Comparison of ENCODE assay signal across 12 mouse cellular contexts in genomic region chr19:6321786-6322621, GRCm38 (mm10). TPM values are rescaled to one million over a fixed set of nuclear protein-coding genes. Genes with fewer than 3 reads are reported as not detected.
DNase-seq lines count a peak whose midpoint lies in the region; ATAC-seq and TF ChIP-seq lines count a peak whose summit lies in the region.
"Had no signal": no experiment of that assay in that cellular context is flagged by ENCODE, and none has a peak within 500 bp of the region (broad histone marks: within the 10 kb centered on the region; RNA-seq: fewer than 3 reads in every experiment).

No protein-coding gene starts in this region.

- no peak overlapping the region for H3K4me2 ChIP-seq in lung, embryonic 16.5 days (ENCODE audit: low read depth, low read length)
- H3K4me2 ChIP-seq: liver, embryonic 13.5 days had no signal

- ATAC-seq in lung, embryonic 16.5 days (ENCODE audit: low read depth) = peak; percentile 65
- no peak for ATAC-seq in inflammation-experienced regulatory T-cells, adult 6 months
- ATAC-seq: activated CD4-positive, CD25-positive, alpha-beta regulatory T cell, adult 4 months; forebrain, postnatal 0 days had no signal

- no peaks in the 10 kb centered on the region for H3K79me3 ChIP-seq in C2C12 (ENCODE audit: low read depth)

- H3ac ChIP-seq in C2C12 (ENCODE audit: control insufficient read depth, insufficient read length, low read depth) = no peak overlapping the region

- DNase-seq in heart, embryonic 10.5 days (ENCODE audit: low spot score) = no peak
- no peak for DNase-seq in heart, adult 8-10 months (ENCODE audit: low spot score)
- DNase-seq in WW6 (ENCODE audit: low read depth, low spot score) = peak; percentile 65
- no peak for DNase-seq in thymus, postnatal 25 days
- DNase-seq in left cerebral cortex, adult 18-20 months (ENCODE audit: low spot score in 2 of 2) = no peak
- DNase-seq: cerebellum, postnatal 14 days; forebrain, postnatal 0 days; liver, embryonic 13.5 days had no signal

- H3K27me3 ChIP-seq in heart, embryonic 10.5 days (ENCODE audit: insufficient read depth, poor library complexity, severe bottlenecking) = no peaks in the 10 kb centered on the region
- no peaks in the 10 kb centered on the region for H3K27me3 ChIP-seq in C2C12 (ENCODE audit: control insufficient read depth, insufficient read depth, insufficient read length)
- no peaks in the 10 kb centered on the region for H3K27me3 ChIP-seq in lung, embryonic 16.5 days (ENCODE audit: control insufficient read depth, insufficient read depth, low read depth, low read length)
- H3K27me3 ChIP-seq: liver, embryonic 13.5 days had no signal

- no peaks in the 10 kb centered on the region for H3K9me3 ChIP-seq in heart, embryonic 10.5 days
- H3K9me3 ChIP-seq in lung, embryonic 16.5 days (ENCODE audit: control insufficient read depth, low read length) = no peaks in the 10 kb centered on the region
- H3K9me3 ChIP-seq: liver, embryonic 13.5 days had no signal

- H3K36me3 ChIP-seq in heart, embryonic 10.5 days = peaks cover 51% of the 10 kb centered on the region
- H3K36me3 ChIP-seq in C2C12 (ENCODE audit: control insufficient read depth, insufficient read depth) = no peaks in the 10 kb centered on the region
- peaks cover 16% of the 10 kb centered on the region for H3K36me3 ChIP-seq in lung, embryonic 16.5 days (ENCODE audit: control insufficient read depth, insufficient read depth, low read length)

- no peak for TF ChIP-seq CTCF in C2C12 (IDR thresholded peaks at IDR 0.05; ENCODE audit: control insufficient read depth, insufficient read depth, insufficient read length)

- no peak overlapping the region for H3K9ac ChIP-seq in lung, embryonic 16.5 days (ENCODE audit: low read length)
- H3K9ac ChIP-seq: forebrain, postnatal 0 days; liver, embryonic 13.5 days had no signal

- 76% methylated on average over 33 of the region's 33 CpGs for WGBS in heart, embryonic 10.5 days
- WGBS in lung, embryonic 16.5 days = 62% methylated on average over 33 of the region's 33 CpGs

- H3K4me1 ChIP-seq in heart, embryonic 10.5 days = peaks cover 27% of the 10 kb centered on the region
- H3K4me1 ChIP-seq in lung, embryonic 16.5 days (replicated peaks; ENCODE audit: control insufficient read depth, insufficient read depth, low read length) = no peaks in the 10 kb centered on the region

- no peak overlapping the region for H3K4me3 ChIP-seq in heart, embryonic 10.5 days
- no peak overlapping the region for H3K4me3 ChIP-seq in C2C12 (ENCODE audit: insufficient read depth, poor library complexity, severe bottlenecking)
- no peak overlapping the region for H3K4me3 ChIP-seq in lung, embryonic 16.5 days (ENCODE audit: low read length)
- H3K4me3 ChIP-seq: liver, embryonic 13.5 days had no signal

- H3K79me2 ChIP-seq in C2C12 (ENCODE audit: control insufficient read depth, insufficient read depth) = no peaks in the 10 kb centered on the region

- peak overlapping the region; percentile 18 for H3K27ac ChIP-seq in heart, embryonic 10.5 days
- no peak overlapping the region for H3K27ac ChIP-seq in lung, embryonic 16.5 days (ENCODE audit: low read length)
- H3K27ac ChIP-seq: liver, embryonic 13.5 days had no signal

TF ChIP-seq in C2C12, 6 proteins besides CTCF, POLR2A, EP300 and RAD21:
- TF ChIP-seq FOSL1 (IDR thresholded peaks at IDR 0.05; ENCODE audit: insufficient read depth, low read length, poor library complexity, severe bottlenecking) (no peak), MYOD1 (IDR thresholded peaks at IDR 0.05; ENCODE audit: control insufficient read depth, insufficient read length, low read depth) (no peak), USF1 (IDR thresholded peaks at IDR 0.05; ENCODE audit: low read depth) (no peak), MAX (IDR thresholded peaks at IDR 0.05) (peak; percentile 95)

RNA-seq across cellular contexts. Expression of gene Men1, which starts 12.8 kb away (rescaled TPM):
- 67.2 and 80.8 TPM in 2 replicates for polyA plus RNA-seq in heart, embryonic 10.5 days (2016; fragmentation: Nextera tagmentation; extraction: Ambion mirVana)
- 10 to 100 TPM in 3 of 4 experiments, 1 to 10 TPM in 1; 10.0 to 16.0 (median 12.3) TPM for total RNA-seq in heart, adult 8-10 months (2022)
- 51.0 TPM for polyA plus RNA-seq in C2C12 (2012; fragmentation: generic; extraction: Trizol)
- polyA plus RNA-seq in lung, embryonic 16.5 days (2015; fragmentation: Nextera tagmentation; extraction: Ambion mirVana) = 70.9 and 76.9 TPM in 2 replicates
- polyA plus RNA-seq in inflammation-experienced regulatory T-cells, adult 6 months (2017; shearing (Covaris generic)) = 10 to 100 TPM; 15.8 to 18.7 (median 16.3) TPM
- total RNA-seq in left cerebral cortex, adult 18-20 months (2021) = 10 to 100 TPM; 62.4 to 74.5 TPM

RNA-seq across cellular contexts. Expression of gene Cdc42bpg, which starts 15.7 kb away (rescaled TPM):
- polyA plus RNA-seq in heart, embryonic 10.5 days (2016; fragmentation: Nextera tagmentation; extraction: Ambion mirVana) = 0.33 and 0.38 TPM in 2 replicates
- 10 to 100 TPM; 14.7 to 17.1 (median 15.4) TPM for total RNA-seq in heart, adult 8-10 months (2022)
- polyA plus RNA-seq in C2C12 (2012; fragmentation: generic; extraction: Trizol) = 7.2 TPM
- 1.1 and 1.7 TPM in 2 replicates for polyA plus RNA-seq in lung, embryonic 16.5 days (2015; fragmentation: Nextera tagmentation; extraction: Ambion mirVana)
- under 1 TPM; 0.15 to 0.36 (median 0.26) TPM for polyA plus RNA-seq in inflammation-experienced regulatory T-cells, adult 6 months (2017; shearing (Covaris generic))
- total RNA-seq in left cerebral cortex, adult 18-20 months (2021) = 1 to 10 TPM; 4.2 to 4.8 TPM

RNA-seq across cellular contexts. Expression of gene Map4k2, which starts 18.9 kb away (rescaled TPM):
- polyA plus RNA-seq in heart, embryonic 10.5 days (2016; fragmentation: Nextera tagmentation; extraction: Ambion mirVana) = 12.5 and 15.0 TPM in 2 replicates
- total RNA-seq in heart, adult 8-10 months (2022) = 10 to 100 TPM; 33.4 to 44.4 (median 34.7) TPM
- 10.2 TPM for polyA plus RNA-seq in C2C12 (2012; fragmentation: generic; extraction: Trizol)
- polyA plus RNA-seq in lung, embryonic 16.5 days (2015; fragmentation: Nextera tagmentation; extraction: Ambion mirVana) = 24.8 and 27.6 TPM in 2 replicates
- 100 to 1,000 TPM in 1 of 3 experiments, 10 to 100 TPM in 2; 68.4 to 105 (median 88.5) TPM for polyA plus RNA-seq in inflammation-experienced regulatory T-cells, adult 6 months (2017; shearing (Covaris generic))
- total RNA-seq in left cerebral cortex, adult 18-20 months (2021) = 100 to 1,000 TPM in 1 of 2 experiments, 10 to 100 TPM in 1; 92.9 to 100 TPM

RNA-seq across cellular contexts. Expression of gene Sf1, which starts 41.5 kb away (rescaled TPM):
- 129 and 146 TPM in 2 replicates for polyA plus RNA-seq in heart, embryonic 10.5 days (2016; fragmentation: Nextera tagmentation; extraction: Ambion mirVana)
- 100 to 1,000 TPM in 1 of 4 experiments, 10 to 100 TPM in 3; 84.3 to 103 (median 91.3) TPM for total RNA-seq in heart, adult 8-10 months (2022)
- 138 TPM for polyA plus RNA-seq in C2C12 (2012; fragmentation: generic; extraction: Trizol)
- polyA plus RNA-seq in lung, embryonic 16.5 days (2015; fragmentation: Nextera tagmentation; extraction: Ambion mirVana) = 120 and 132 TPM in 2 replicates
- polyA plus RNA-seq in inflammation-experienced regulatory T-cells, adult 6 months (2017; shearing (Covaris generic)) = 10 to 100 TPM; 53.3 to 63.5 (median 59.1) TPM
- 100 to 1,000 TPM; 188 to 211 TPM for total RNA-seq in left cerebral cortex, adult 18-20 months (2021)

RNA-seq across cellular contexts. Expression of gene Ehd1, which starts 45.5 kb away (rescaled TPM):
- 89.6 and 101 TPM in 2 replicates for polyA plus RNA-seq in heart, embryonic 10.5 days (2016; fragmentation: Nextera tagmentation; extraction: Ambion mirVana)
- 10 to 100 TPM; 88.7 to 99.1 (median 92.3) TPM for total RNA-seq in heart, adult 8-10 months (2022)
- polyA plus RNA-seq in C2C12 (2012; fragmentation: generic; extraction: Trizol) = 219 TPM
- polyA plus RNA-seq in lung, embryonic 16.5 days (2015; fragmentation: Nextera tagmentation; extraction: Ambion mirVana) = 77.9 and 81.6 TPM in 2 replicates
- polyA plus RNA-seq in inflammation-experienced regulatory T-cells, adult 6 months (2017; shearing (Covaris generic)) = 10 to 100 TPM; 10.8 to 36.2 (median 11.4) TPM
- total RNA-seq in left cerebral cortex, adult 18-20 months (2021) = 10 to 100 TPM; 36.8 to 39.0 TPM
